ENCODE assay signal across 22 mouse cellular contexts in genomic region chr4:11131260-11131659, GRCm38 (mm10).
"Had no signal": no experiment of that assay in that cellular context is flagged by ENCODE, and none has a peak within 500 bp of the region (broad histone marks: within the 10 kb centered on the region; RNA-seq: fewer than 3 reads in every experiment).

No protein-coding gene starts in this region.

- H3K27ac ChIP-seq: limb, embryonic 10.5 days; limb, embryonic 13.5 days; liver, embryonic 12.5 days; liver, embryonic 15.5 days; lung, embryonic 15.5 days; midbrain, embryonic 10.5 days; midbrain, embryonic 13.5 days; neural tube, embryonic 13.5 days had no signal

- H3K9ac ChIP-seq: limb, embryonic 13.5 days; liver, embryonic 12.5 days; liver, embryonic 15.5 days; lung, embryonic 15.5 days; midbrain, embryonic 13.5 days; neural tube, embryonic 13.5 days had no signal

- H3K9me3 ChIP-seq: limb, embryonic 10.5 days; liver, embryonic 12.5 days; liver, embryonic 15.5 days; lung, embryonic 15.5 days; midbrain, embryonic 10.5 days; midbrain, embryonic 13.5 days; neural tube, embryonic 13.5 days had no signal

- ATAC-seq: liver, embryonic 12.5 days; midbrain, embryonic 13.5 days; midbrain, embryonic 16.5 days had no signal

- H3K27me3 ChIP-seq: limb, embryonic 13.5 days; liver, embryonic 12.5 days; liver, embryonic 15.5 days; lung, embryonic 15.5 days; midbrain, embryonic 13.5 days; neural tube, embryonic 13.5 days had no signal

- H3K4me1 ChIP-seq: limb, embryonic 10.5 days; limb, embryonic 13.5 days; lung, embryonic 15.5 days; midbrain, embryonic 10.5 days; midbrain, embryonic 13.5 days; neural tube, embryonic 13.5 days had no signal

- DNase-seq: kidney, adult 11 months; kidney, postnatal 14 days; kidney, postnatal 4 days; liver; lung, adult 18-20 months; lung, postnatal 10 days; lung, postnatal 36 days; retina, postnatal 1 day; right cerebral cortex, postnatal 25 days; thymus, adult 18-20 months; thymus, postnatal 4 days had no signal

- H3K4me3 ChIP-seq: limb, embryonic 10.5 days; limb, embryonic 13.5 days; liver, embryonic 12.5 days; liver, embryonic 15.5 days; lung, embryonic 15.5 days; megakaryocyte, embryonic 14.5 days; midbrain, embryonic 10.5 days; midbrain, embryonic 13.5 days; myocyte; neural tube, embryonic 13.5 days had no signal

- H3K4me2 ChIP-seq: limb, embryonic 13.5 days; liver, embryonic 12.5 days; liver, embryonic 15.5 days; lung, embryonic 15.5 days; midbrain, embryonic 13.5 days; neural tube, embryonic 13.5 days had no signal

- H3K36me3 ChIP-seq: limb, embryonic 10.5 days; limb, embryonic 13.5 days; liver, embryonic 12.5 days; liver, embryonic 15.5 days; lung, embryonic 15.5 days; midbrain, embryonic 10.5 days; midbrain, embryonic 13.5 days; neural tube, embryonic 13.5 days had no signal
